Mouse (Mus musculus) thymus, adult 2 months (tissue): ENCODE measurements at regions not wholly inside any gene's neighbourhood (a gene's known extent, or its start where the extent isn't known, plus 50 kb on each side); places are given as distances from the start of the nearest gene placed in this dataset.

Source experiments
- DNase-seq: peaks from one replicate; pipeline ENCODE4 v3.0.0; 2021
- H3K27ac ChIP-seq: fragments of 200-500 bp; 2 replicates; pipeline ENCODE4 v1.5.1; 2012; ENCODE audit warnings: low read length, control low read depth; ENCODE audit not compliant: control insufficient read depth, insufficient read depth
- H3K27me3 ChIP-seq: fragments of 200-500 bp; 2 replicates; pipeline ENCODE4 v1.6.1; 2012; ENCODE audit warnings: mild to moderate bottlenecking, low read length, moderate library complexity, mixed read lengths; ENCODE audit not compliant: control insufficient read depth, insufficient read depth
- H3K36me3 ChIP-seq: fragments of 200-500 bp; 2 replicates; pipeline ENCODE4 v1.6.1; 2012; ENCODE audit warnings: mild to moderate bottlenecking, low read length, moderate library complexity; ENCODE audit not compliant: control insufficient read depth, insufficient read depth
- H3K4me1 ChIP-seq: fragments of 200-500 bp; replicated peaks from 2 replicates; pipeline ENCODE4 v1.6.1; 2012; ENCODE audit warnings: low read length; ENCODE audit not compliant: control insufficient read depth, insufficient read depth
- H3K4me3 ChIP-seq: fragments of 200-500 bp; 2 replicates; pipeline ENCODE4 v1.5.1; 2012; ENCODE audit warnings: mild to moderate bottlenecking, low read length, control low read depth, moderate library complexity; ENCODE audit not compliant: control insufficient read depth, insufficient read depth
- CTCF ChIP-seq: fragments of 200-500 bp; IDR thresholded peaks from 2 replicates; pipeline ENCODE4 v1.5.1; 2012; ENCODE audit warnings: mild to moderate bottlenecking, control low read depth, low read length, moderate library complexity, borderline replicate concordance; ENCODE audit not compliant: control insufficient read depth, poor library complexity, insufficient read depth; ENCODE audit errors: extremely low read depth
- POLR2A ChIP-seq: fragments of 200-500 bp; IDR thresholded peaks from 2 replicates; pipeline ENCODE4 v1.6.1; 2012; ENCODE audit warnings: mild to moderate bottlenecking, low read length, control low read depth, moderate library complexity; ENCODE audit not compliant: control insufficient read depth, poor library complexity, insufficient read depth; ENCODE audit errors: extremely low read depth
- WGBS: fragments of 180-500 bp; shearing (Covaris S2); methylation state at CpG from one replicate; pipeline ENCODE4 v1.1.7; 2018; 5-methylcytosine and 5-hydroxymethylcytosine counted together

- Histone ChIP-seq H3K4me1 (no peaks in the 10 kb centered on the region), H3K27ac (no peak overlapping the region), H3K27me3 (no peaks in the 10 kb centered on the region), H3K36me3 (no peaks in the 10 kb centered on the region), H3K4me3 (no peak overlapping the region)
- no peak for DNase-seq
- TF ChIP-seq CTCF = no peak
- TF ChIP-seq POLR2A = no peak
- 78% methylated on average over 6 of the region's 6 CpGs for WGBS
Observed at GRCm38 (mm10) chr17:65101157-65101556, 265.3 kb upstream of the 4930583I09Rik start.

GRCm38 (mm10) chr17:65082249-65082648, 246.4 kb upstream of the 4930583I09Rik start:
- no peaks in the 10 kb centered on the region for H3K36me3 ChIP-seq
- WGBS = 95% methylated on average over 8 of the region's 8 CpGs

GRCm38 (mm10) chr17:65081779-65082086, 245.9 kb upstream of the 4930583I09Rik start:
- DNase-seq = no peak
- H3K36me3 ChIP-seq = no peaks in the 10 kb centered on the region
- no peaks in the 10 kb centered on the region for H3K4me1 ChIP-seq
- 84% methylated on average over 2 of the region's 2 CpGs for WGBS
- H3K27me3 ChIP-seq = no peaks in the 10 kb centered on the region
- no peak for TF ChIP-seq POLR2A
- TF ChIP-seq CTCF = no peak
- no peak overlapping the region for H3K4me3 ChIP-seq
- H3K27ac ChIP-seq = no peak overlapping the region

More at GRCm38 (mm10) chr17:65082249-65082648, 246.4 kb upstream of the 4930583I09Rik start:
- Histone ChIP-seq H3K27me3 (no peaks in the 10 kb centered on the region), H3K27ac (no peak overlapping the region), H3K4me1 (no peaks in the 10 kb centered on the region), H3K4me3 (no peak overlapping the region)
- no peak for DNase-seq
- TF ChIP-seq POLR2A (no peak), CTCF (no peak)

- H3K27ac ChIP-seq = no peak overlapping the region
- H3K36me3 ChIP-seq = no peaks in the 10 kb centered on the region
- DNase-seq = no peak
- H3K27me3 ChIP-seq = no peaks in the 10 kb centered on the region
- WGBS = 72% methylated on average over 9 of the region's 9 CpGs
- TF ChIP-seq CTCF (no peak), POLR2A (no peak)
- no peaks in the 10 kb centered on the region for H3K4me1 ChIP-seq
- no peak overlapping the region for H3K4me3 ChIP-seq
Observed at GRCm38 (mm10) chr17:65081072-65081778, 245.4 kb upstream of the 4930583I09Rik start.

GRCm38 (mm10) chr17:65074878-65075277, 239.0 kb upstream of the 4930583I09Rik start:
- no peak for TF ChIP-seq CTCF
- TF ChIP-seq POLR2A = no peak
- whole genome bisulfite sequencing = 85% methylated on average over 4 of the region's 4 CpGs
- no peak overlapping the region for H3K4me3 ChIP-seq

GRCm38 (mm10) chr17:65071114-65071513, 235.2 kb upstream of the 4930583I09Rik start:
- WGBS = 60% methylated on average over 3 of the region's 3 CpGs
- no peak for TF ChIP-seq CTCF
- no peak for TF ChIP-seq POLR2A
- H3K36me3 ChIP-seq = no peaks in the 10 kb centered on the region
- H3K27me3 ChIP-seq = no peaks in the 10 kb centered on the region
- H3K27ac ChIP-seq = no peak overlapping the region
- no peak overlapping the region for H3K4me3 ChIP-seq
- H3K4me1 ChIP-seq = no peaks in the 10 kb centered on the region
- DNase-seq = no peak

More at GRCm38 (mm10) chr17:65074878-65075277, 239.0 kb upstream of the 4930583I09Rik start:
- H3K27me3 ChIP-seq = no peaks in the 10 kb centered on the region
- no peak overlapping the region for H3K27ac ChIP-seq
- no peak for DNase-seq
- no peaks in the 10 kb centered on the region for H3K4me1 ChIP-seq
- no peaks in the 10 kb centered on the region for H3K36me3 ChIP-seq
